Mouse (Mus musculus) lung, embryonic 14.5 days (tissue): ENCODE measurements around the gene Ksr1. TPM values are rescaled to one million over a fixed set of nuclear protein-coding genes. Genes with fewer than 3 reads are reported as not detected.
A peak's percentile ranks its signal among the peaks of the same experiment; 100 is the strongest.

Experiments used
- ATAC-seq: fragments of 200-750 bp; cut with Nextera tagmentation; 2 replicates; pipeline ENCODE4 v1.8.0; 2017; ENCODE audit warnings: mild to moderate bottlenecking, moderate TSS enrichment, moderate library complexity; ENCODE audit not compliant: insufficient read depth
- DNase-seq: peaks from one replicate; pipeline ENCODE4 v3.0.0-alpha.2; 2015
- H3K27ac ChIP-seq: fragments of 300-500 bp; sonication (generic); 2 replicates; pipeline ENCODE4 v1.5.1; 2014; ENCODE audit warnings: low read depth, mild to moderate bottlenecking, moderate library complexity
- H3K27me3 ChIP-seq: fragments of 300-500 bp; sonication (generic); 2 replicates; pipeline ENCODE4 v1.6.1; 2014; ENCODE audit warnings: low read length, control low read depth; ENCODE audit not compliant: insufficient read depth
- H3K36me3 ChIP-seq: fragments of 300-500 bp; sonication (generic); 2 replicates; pipeline ENCODE4 v1.6.1; 2014; ENCODE audit warnings: control low read depth; ENCODE audit not compliant: insufficient read depth
- H3K4me1 ChIP-seq: fragments of 300-500 bp; sonication (generic); 2 replicates; pipeline ENCODE4 v1.6.1; 2014; ENCODE audit warnings: antibody characterized with exemption, control low read depth; ENCODE audit not compliant: insufficient read depth
- H3K4me2 ChIP-seq: fragments of 300-500 bp; sonication (generic); 2 replicates; pipeline ENCODE4 v1.6.1; 2014; ENCODE audit warnings: mild to moderate bottlenecking
- H3K4me3 ChIP-seq: fragments of 300-500 bp; sonication (generic); 2 replicates; pipeline ENCODE4 v1.5.1; 2014; ENCODE audit warnings: low read depth, low read length
- H3K9ac ChIP-seq: fragments of 300-500 bp; sonication (generic); 2 replicates; pipeline ENCODE4 v1.6.1; 2014
- H3K9me3 ChIP-seq: fragments of 300-500 bp; sonication (generic); 2 replicates; pipeline ENCODE4 v1.6.1; 2016; ENCODE audit warnings: low read depth, low read length, control low read depth
- CTCF ChIP-seq: IDR thresholded peaks from 2 replicates; pipeline ENCODE4 v1.5.1; 2016; ENCODE audit warnings: antibody characterized with exemption, low read depth
- WGBS: fragments of 180-500 bp; shearing (Covaris S2); extraction: QIAGEN DNeasy Blood & Tissue Kit; methylation state at CpG from one replicate; pipeline ENCODE4 v1.1.7; 2014; 5-methylcytosine and 5-hydroxymethylcytosine counted together
- polyA plus RNA-seq: library from polyadenylated mRNA; unstranded; fragments of >200 nt; fragmentation: Nextera tagmentation; extraction: Ambion mirVana; gene quantifications from 2 replicates; pipeline ENCODE4 v1.2.1, GENCODE M21; 2014

Ksr1 gene
- polyA plus RNA-seq, 1 experiment from 2014 or later: 5.1 TPM

DNA sequence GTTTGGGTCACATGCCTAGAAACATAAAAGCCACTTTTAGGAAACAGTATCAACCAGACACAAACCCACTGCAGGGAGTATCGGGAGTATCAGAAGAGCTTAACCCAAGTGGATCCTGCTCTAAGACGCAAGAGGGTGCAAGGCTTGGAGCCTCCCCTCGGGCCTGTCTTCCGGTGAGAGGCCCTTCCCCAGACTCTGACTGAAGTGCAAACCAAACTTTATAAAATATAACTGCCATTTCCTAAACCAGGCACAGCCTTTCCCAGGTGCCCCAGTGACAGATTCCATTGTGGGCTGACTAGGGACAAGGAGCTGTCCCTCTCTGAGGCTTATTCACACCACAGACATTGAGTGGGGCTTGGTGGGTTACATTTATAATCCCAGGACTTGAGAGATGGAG lies 123.4 kb downstream of the Ksr1 start:
- Histone ChIP-seq H3K4me1 (no peaks in the 10 kb centered on the region), H3K36me3 (peaks cover 43% of the 10 kb centered on the region), H3K4me3 (no peak overlapping the region), H3K4me2 (peak overlapping the region; percentile 36), H3K9me3 (no peaks in the 10 kb centered on the region), H3K27me3 (no peaks in the 10 kb centered on the region), H3K9ac (no peak overlapping the region), H3K27ac (peak overlapping the region; percentile 78)
- DNase-seq: no peak
- 62% methylated on average over 4 of the region's 4 CpGs for WGBS
- no peak for TF ChIP-seq CTCF
- ATAC-seq: no peak

DNA sequence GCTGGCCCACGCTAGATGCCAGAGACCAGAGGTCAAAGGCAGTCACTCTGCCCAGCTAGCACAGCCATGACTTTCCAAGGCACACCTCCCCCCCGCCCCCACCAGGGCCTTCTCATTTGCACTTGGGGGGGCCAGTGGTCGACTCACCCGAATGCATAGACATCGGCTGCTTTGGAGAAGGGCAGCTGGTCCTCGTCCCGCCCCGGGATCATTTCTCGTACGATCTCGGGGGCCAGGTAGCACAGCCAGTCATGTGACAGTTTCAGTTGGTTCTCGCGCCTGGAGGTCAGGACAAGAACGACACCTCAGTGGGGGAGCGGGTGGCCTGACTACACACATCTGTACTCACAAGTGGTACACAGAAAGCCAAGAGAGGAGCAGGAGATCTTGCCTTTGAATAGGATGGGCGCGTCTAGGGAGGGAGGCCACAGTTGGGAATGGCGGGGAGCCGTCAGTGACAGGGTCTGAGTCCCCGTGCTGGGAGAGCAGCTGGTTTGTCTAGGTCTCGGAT lies 125.6 kb downstream of the Ksr1 start:
- Histone ChIP-seq H3K4me3 (no peak overlapping the region), H3K27ac (peak overlapping the region; percentile 18; the same call in 1 of the 2 replicates), H3K27me3 (no peaks in the 10 kb centered on the region), H3K36me3 (peaks cover 32% of the 10 kb centered on the region; the same call in 1 of the 2 replicates), H3K9me3 (no peaks in the 10 kb centered on the region), H3K4me1 (no peaks in the 10 kb centered on the region), H3K4me2 (no peak overlapping the region), H3K9ac (no peak overlapping the region)
- no peak for TF ChIP-seq CTCF
- ATAC-seq (no peak), DNase-seq (no peak)
- WGBS: 61% methylated on average over 21 of the region's 21 CpGs

DNA sequence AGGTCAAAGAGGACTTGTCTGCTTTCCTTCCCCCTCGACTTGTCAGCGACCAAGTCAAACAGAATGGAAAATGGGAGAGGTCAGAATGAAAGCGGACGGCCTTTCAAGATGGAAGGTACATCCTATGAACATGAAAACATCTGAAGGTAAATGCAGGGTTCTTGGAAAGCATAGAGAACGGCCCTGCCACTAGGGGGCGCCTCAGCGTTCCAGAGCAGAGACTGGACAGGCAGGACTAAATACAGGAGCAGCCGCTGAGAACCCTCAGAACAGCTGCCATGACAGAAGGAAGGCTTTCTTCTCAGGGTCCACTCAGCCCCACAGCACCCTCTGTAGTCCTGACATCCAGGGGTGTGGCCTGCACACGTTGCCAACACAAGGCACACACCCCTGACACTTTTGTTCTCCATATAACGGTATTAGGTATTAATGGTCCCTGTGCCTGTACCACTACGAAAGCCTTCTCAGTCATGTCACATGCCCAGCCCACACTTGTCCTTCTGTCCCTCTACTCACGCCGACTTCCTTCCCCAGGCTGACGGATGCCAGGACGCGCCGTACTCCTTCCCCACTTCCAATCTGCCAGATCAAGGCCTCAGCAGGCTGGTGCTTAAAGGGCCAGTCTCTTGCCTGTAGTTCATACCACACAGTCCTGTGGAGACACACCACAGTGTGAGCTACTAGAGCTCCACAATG lies 126.2 kb downstream of the Ksr1 start:
- 72% methylated on average over 17 of the region's 17 CpGs for WGBS
- H3K27ac ChIP-seq: peak overlapping the region; percentile 18; the same call in 1 of the 2 replicates
- DNase-seq: peak; percentile 30

DNA sequence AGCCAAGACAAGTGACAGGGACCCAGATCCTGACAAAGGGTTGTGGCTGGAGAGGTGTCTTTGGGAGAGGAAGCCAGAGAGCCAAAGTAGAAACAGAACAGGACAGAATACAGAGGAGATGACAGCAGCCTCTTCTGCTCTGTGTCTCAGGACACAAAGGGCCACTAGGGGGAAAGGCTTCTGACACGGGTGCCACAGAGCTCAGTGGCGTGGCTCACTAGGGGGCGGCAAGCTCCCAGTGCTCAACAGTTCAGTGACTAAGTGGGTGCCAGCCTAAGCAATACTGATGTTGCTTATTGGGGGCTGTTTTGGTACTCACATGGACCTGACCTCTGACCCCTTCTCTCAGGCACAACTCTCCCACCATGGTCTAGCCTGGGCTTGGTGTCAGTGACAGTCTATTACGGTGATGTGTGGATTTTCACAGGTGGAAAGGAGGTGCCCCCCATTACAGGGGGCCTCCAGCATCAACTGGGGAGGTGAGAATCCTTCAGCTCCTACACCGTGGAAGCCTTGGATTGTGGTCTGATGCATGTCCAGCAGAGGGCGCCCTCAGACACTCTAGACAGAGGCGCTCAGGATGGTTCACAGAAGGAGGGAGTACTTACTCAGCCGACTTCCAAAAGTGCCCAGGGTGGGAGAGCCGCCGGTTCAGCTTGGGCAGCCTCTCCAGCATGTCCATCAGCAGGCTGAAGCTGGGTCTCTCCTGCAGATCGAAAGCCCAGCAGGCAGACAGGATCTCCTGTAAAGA lies 127.1 kb downstream of the Ksr1 start:
- ATAC-seq: peak; percentile 47; the same call in 1 of the 2 replicates

More for the DNA sequence above, 126.2 kb downstream of the Ksr1 start:
- Histone ChIP-seq H3K4me3 (no peak overlapping the region), H3K9me3 (no peaks in the 10 kb centered on the region), H3K9ac (no peak overlapping the region), H3K4me2 (no peak overlapping the region), H3K27me3 (no peaks in the 10 kb centered on the region), H3K4me1 (no peaks in the 10 kb centered on the region), H3K36me3 (peaks cover 35% of the 10 kb centered on the region; the same call in 1 of the 2 replicates)
- TF ChIP-seq CTCF: peak; percentile 67
- no peak for ATAC-seq

DNA sequence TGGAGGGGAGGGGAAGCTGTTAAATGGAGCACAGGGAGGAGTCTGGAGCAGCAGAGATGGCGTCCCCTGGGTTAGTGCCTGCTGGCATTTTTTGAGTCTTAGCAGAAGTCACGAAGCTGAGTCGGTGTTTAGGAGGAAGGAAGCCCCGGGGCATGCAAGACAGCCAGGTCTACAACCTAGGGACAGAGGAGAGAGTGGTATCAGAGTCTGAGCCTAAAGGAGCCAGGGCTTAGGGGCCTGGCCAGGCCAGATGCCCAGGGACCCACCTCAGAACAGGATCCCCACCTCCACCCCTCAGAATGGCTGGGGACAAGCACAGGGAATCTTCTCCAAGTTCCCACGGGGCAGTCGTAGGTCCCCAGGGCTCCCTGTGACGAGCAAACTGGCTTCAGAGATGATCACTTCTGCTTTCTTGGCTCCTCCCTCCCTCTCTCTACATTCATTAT lies 129.0 kb downstream of the Ksr1 start:
- Histone ChIP-seq H3K27ac (no peak overlapping the region), H3K36me3 (peaks cover 35% of the 10 kb centered on the region; the same call in 1 of the 2 replicates), H3K9me3 (no peaks in the 10 kb centered on the region), H3K9ac (no peak overlapping the region), H3K4me3 (no peak overlapping the region), H3K4me1 (peaks cover 5% of the 10 kb centered on the region; the same call in 1 of the 2 replicates), H3K27me3 (no peaks in the 10 kb centered on the region), H3K4me2 (no peak overlapping the region)
- WGBS: 76% methylated on average over 7 of the region's 7 CpGs
- DNase-seq (no peak), ATAC-seq (no peak)
- TF ChIP-seq CTCF: no peak

More for the DNA sequence above, 127.1 kb downstream of the Ksr1 start:
- H3K4me2 ChIP-seq: no peak overlapping the region
- peaks cover 35% of the 10 kb centered on the region; the same call in 1 of the 2 replicates for H3K36me3 ChIP-seq
- peaks cover 1% of the 10 kb centered on the region; the same call in 1 of the 2 replicates for H3K4me1 ChIP-seq
- no peak overlapping the region for H3K4me3 ChIP-seq
- TF ChIP-seq CTCF: peak; percentile 79
- H3K27ac ChIP-seq: no peak overlapping the region
- no peaks in the 10 kb centered on the region for H3K9me3 ChIP-seq
- H3K27me3 ChIP-seq: no peaks in the 10 kb centered on the region
- 46% methylated on average over 11 of the region's 11 CpGs for WGBS
- no peak overlapping the region for H3K9ac ChIP-seq
- peak; percentile 87 for DNase-seq

DNA sequence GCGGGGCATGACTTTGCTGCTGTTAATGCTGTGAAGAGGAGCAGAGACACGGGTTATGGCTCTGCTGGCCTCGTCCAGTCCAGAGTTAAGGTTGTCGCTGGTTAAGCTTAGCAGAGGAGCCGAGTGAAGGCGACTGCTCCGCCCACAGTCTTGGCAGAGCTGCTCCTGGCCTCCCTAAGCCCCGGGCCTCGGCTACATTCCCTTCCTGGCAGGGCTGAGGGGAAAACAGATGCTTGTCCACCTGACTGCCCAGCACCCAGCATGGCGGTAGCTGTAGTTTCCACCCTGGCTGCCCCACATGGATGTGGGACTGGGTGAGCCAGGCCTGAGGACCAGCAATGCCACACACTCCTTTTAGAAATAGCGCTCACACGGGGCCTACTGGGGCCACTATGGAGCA lies 130.0 kb downstream of the Ksr1 start:
- WGBS: 44% methylated on average over 12 of the region's 12 CpGs
- TF ChIP-seq CTCF: no peak
- Histone ChIP-seq H3K4me2 (no peak overlapping the region), H3K9ac (no peak overlapping the region), H3K27me3 (no peaks in the 10 kb centered on the region), H3K9me3 (no peaks in the 10 kb centered on the region), H3K4me1 (peaks cover 5% of the 10 kb centered on the region; the same call in 1 of the 2 replicates), H3K36me3 (peaks cover 35% of the 10 kb centered on the region; the same call in 1 of the 2 replicates), H3K4me3 (no peak overlapping the region), H3K27ac (no peak overlapping the region)
- no peak for ATAC-seq
- DNase-seq: no peak
